Mouse (Mus musculus): ENCODE results near the gene Slc35d1.

Slc35d1 gene

DNA sequence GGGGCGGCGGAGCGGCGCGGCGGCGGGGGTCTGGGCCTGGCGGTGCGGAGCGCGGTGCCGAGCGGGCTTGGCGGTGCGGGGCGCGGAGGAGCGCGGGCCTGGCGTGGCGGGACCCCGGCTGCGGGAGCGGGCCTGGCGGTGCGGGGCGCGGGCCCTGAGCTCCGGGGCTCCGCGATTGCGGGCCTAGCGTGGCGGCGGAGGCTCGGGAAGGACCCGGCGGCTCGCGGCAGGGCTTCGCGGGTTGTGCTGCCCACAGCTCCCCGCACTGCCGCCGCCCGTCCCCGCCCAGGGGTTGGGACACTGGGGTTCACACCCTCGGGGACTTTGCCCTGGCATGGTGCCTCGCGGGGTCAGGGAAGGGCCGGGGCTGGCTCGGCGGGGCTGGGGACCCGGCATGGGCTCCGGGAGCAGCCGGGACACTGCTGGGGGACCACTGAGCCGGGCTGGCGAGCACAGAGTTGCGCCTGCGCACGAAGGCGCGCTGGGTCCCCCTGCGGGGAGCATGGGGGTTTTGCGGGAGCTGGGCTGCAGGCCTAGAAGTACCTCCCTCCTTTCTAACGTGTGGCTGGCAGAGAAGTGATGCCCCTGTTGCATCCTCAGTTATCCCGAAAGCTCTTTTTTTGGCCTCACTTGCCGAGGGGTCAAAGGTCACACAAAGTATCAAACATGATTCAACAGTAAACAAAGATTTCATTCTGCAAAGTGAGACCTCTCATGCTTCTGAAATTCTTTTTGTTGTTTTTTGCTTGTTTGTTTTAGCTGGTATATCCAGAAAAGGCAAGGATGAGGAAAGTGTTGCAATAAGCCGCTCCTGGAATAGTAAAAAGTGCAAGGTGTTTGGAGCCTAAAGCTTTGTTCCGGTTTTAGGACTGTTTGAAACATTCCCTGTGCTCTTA, at the start of gene Slc35d1:
Gene Slc35d1, minus strand, starts transcription at position 240 of the 896 bp plus-strand sequence.
- peak; percentile 71 for DNase-seq

DNA sequence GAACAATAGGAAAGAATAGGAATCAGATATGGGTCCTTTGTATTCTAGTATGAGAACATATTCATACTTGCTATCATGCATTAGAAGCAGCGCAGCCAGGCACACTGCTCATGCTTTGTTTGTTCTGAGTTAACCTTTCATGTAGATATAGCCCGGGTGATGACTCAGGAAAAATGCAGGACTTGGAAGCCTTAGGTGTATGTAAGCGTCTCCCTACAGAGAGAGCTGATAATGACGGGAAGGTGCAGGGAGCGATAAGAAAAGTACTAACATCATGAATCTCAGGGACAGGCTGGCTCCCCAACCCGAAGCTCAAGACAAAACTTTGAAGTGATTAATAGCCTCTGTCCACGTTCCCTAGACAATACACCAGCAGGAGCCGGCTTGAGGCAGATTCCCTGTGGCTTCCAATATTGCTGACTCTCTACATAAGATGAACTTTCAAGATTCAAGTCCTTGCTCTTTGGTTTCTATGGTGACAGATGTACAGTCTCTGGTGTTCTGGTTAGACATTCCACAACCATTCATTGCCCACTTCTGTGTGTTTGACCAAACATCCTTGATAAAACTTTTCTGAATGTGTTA, 48.9 kb upstream of the Slc35d1 start:
- no peak for DNase-seq

DNA sequence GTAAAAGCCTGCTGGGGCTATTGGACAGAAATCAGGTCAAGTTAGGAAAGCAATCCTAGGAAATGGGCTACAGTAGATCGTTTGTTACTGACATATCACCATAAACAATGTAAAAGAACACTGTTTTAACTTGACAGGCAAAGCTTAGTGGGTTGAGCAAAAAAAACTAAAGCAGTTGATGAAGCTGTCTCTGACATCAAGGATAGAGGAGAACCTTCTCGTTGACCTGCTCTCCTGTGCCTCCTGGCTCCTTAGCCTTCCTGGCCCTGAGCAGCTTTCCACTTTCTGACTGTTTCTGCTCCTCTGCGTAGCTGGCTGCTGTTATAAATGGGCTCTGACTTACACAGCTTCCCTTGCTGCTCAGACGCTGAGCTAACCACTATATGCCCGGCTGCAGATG, 48.4 kb upstream of the Slc35d1 start:
- DNase-seq = no peak

DNA sequence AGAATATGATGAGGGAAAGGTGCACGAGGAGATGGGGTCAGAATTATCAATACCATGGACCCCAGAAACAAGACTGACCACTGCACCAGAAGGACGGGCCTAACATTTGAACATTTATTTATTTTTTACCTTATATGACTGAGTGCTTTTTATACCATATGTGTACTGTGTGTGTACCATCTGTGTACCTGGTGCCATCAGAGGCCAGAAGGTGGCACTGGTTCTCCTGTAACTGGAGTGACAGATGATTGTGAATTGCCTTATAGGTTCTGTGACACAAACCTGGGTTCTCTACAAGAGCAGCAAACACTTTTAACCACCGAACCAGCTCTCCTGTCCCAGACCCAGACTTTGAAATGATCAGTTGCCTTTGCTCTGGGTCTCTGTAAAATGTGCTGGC, 43.9 kb upstream of the Slc35d1 start:
- DNase-seq = no peak

DNA sequence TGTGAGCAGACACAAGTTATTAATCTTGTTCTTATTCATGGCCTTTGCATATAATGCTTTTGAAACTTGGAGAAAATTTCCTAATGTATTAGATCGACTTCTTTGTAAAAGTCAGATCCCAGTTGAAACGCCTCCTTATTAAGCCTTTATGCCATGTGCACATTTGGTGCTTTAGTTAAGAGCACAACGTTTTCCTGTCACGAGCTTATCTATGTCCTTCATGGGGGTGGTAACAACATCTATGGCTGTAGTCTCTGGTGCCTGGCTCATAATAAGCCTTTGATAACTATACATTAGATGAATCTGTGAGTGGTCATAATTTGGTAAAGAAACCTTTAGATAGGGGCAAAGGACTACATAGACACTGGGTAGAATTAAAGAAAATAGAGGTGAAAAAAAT, 38.9 kb upstream of the Slc35d1 start:
- no peak for DNase-seq

DNA sequence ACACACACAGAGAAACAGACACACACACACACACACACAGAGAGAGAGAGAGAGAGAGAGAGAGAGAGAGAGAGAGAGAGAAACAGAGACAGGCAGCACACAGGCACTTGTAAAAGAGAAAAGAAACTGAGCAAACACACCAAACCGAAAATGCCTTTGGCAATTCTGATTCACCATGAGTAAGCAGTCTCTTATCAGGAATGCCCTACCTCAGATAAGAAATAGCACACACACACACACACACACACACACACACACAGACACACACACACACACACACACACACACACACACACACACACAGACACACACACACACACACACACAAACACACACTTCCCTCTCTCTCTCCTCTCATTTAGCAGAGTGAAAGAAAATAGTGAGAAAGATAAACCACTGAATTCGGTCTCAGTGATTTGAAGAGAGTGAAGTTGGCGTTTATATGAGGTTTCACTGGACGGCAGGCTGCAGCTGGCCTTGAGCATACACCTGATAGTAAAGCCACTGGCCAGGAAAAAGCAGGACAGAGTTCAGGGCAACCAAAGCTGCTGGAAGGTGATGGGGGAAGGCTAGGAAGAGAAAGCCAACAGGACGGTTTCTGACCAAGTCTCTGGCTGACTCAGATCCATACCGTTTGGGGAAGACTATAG, 34.6 kb upstream of the Slc35d1 start:
- no peak for DNase-seq

DNA sequence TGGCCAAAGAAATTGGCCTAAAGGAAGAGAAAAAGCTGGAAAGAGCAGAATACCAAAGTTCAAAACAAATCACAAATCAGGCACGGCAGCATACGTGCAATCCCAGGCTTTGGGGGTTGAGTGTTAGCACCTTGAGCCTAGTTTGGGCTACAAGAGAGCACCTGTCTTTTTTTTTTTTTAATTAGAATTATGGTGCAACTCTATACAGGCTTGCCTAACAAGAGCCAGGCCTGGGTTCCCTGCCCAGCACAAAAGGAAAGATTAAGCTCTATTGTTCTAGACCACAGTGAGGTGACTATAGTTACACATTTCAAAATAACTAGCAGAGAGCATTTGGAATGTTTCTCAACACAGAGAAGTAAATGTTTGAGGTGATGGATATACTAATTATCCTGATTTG, 32.8 kb upstream of the Slc35d1 start:
- DNase-seq = no peak

DNA sequence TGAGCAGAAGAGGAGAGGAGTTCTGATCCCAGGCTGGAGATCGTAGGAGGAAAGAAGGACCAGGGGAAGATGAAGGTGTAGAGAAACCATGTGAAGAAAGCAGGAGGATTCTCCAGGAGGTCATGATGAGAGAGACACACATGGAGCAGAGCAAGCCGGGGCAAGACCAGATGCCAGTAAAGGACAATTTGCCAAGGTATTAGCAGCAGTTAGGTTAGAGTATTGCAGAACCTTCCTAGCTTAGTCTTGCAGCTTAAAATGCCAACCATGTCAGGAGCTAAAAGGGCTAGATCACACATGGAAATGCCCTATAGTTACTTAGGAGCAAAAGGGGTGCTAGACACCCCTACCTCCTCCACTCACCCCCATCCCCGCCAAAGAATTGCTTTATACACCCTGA, 32.3 kb upstream of the Slc35d1 start:
- no peak for DNase-seq

DNA sequence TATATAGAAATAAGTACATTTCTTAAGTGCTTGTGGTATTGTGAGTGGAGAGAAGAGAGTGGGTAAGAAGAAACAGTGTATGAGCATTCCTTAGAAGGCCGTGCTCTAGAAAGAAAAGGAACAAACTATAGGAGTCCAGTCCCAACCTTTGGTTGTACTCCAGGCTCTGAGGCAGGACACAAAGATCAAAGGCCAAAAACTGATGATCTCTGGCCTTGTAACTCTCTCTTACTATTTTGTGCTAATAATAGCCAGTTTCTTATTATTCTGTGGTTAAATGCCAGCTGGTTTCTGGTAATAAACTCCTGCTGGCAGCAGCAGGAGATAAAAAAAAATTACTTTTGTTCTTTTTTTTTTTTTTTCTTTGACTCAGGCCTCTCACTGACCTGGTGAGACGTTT, 17.2 kb upstream of the Slc35d1 start:
- no peak for DNase-seq

DNA sequence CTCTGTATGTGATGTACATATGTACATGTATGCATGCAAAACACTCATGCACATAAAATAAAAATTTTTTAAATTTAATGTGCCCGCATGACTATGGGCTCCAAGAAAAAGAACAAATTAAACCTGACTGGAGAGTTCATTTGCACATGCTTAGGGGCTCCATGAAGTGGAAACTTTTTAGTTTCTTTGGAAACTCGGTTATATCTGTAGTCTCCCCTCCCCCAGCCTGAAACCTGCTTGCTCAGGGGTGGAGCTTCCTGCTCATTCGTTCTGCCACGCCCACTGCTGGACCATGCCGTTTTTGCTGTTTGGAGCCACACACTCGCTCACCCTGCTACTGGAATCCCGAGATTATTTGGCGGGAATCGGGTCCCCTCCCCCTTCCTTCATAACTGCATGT, 7.9 kb upstream of the Slc35d1 start:
- DNase-seq = no peak

DNA sequence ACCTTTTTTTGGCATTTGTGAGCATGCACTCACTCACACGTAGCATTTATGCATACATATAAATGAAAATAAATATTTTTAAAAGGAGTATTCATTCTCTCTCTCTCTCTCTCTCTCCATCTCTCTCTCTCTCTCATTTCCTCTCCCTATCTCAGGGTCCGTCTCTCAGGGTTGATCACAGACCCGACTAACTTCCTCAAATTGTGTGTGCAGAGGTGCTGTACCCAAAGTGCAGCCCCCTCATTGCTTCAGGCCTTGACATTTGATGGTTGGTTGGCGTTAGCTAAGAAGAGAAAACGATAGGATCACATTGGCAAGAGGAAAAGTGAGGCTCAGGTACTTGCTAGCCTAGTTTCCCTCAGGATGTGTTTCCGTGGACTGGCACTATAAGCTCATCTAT, 6.8 kb upstream of the Slc35d1 start:
- no peak for DNase-seq

DNA sequence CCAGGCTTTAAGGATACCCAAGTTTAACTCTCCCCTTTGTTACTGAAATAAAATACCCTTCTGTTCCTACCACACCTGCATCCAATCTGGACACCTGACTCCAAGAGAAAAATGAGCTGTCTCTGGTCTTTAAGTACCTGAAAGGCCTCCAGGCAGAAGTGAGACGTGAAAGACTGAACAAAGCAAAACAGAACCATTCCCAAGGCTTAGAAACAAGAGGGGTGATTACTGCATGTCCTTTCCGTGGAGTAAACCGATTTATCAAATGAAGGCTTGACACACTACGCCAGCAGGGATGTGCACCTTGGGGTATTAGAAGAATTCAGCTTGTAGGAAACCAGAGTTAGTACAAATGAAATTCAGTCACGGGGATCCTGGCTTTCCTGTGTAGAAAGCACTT, 4.0 kb upstream of the Slc35d1 start:
- DNase-seq = no peak

DNA sequence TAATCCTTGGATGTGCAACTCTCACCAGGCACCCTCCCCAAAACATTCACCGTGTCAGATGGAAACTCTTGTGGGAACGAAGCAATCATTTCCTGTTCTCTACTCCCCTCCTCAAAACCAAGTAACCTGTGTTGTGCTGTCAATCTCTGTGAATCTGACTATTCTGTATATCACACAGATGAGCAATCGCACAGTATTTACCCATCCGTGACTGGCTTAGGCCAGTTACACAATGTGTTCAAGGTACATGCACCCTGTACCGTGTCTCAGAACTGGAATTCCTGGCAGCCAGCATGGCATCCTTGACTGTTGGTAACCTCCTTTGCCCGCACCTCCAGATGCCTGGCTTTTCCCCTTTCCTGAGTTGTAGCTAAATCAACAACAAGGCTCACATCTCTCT, 1.1 kb upstream of the Slc35d1 start:
- DNase-seq = no peak

DNA sequence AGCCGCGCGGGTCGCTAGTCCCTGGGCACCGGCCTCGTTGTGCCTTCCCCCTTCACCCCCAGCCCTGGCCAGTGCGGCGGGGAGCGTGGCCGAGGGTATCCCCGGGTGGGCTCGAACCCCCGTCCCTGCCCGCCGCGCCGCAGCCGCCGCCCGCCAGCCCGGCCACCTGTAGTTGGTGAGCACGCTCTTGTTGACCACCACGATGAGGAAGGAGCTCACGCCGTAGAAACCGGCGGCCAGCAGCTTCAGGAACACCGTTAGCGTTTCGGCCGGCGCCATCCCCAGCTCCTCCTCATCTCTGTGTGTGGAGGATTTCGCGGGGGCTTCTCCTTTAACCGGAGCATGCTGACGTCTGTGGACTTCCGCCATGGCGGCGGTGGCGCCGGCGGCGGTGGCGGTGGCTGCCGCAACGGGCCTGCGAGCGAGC, 453 bp downstream of the Slc35d1 start:
- peak; percentile 76 for DNase-seq

DNA sequence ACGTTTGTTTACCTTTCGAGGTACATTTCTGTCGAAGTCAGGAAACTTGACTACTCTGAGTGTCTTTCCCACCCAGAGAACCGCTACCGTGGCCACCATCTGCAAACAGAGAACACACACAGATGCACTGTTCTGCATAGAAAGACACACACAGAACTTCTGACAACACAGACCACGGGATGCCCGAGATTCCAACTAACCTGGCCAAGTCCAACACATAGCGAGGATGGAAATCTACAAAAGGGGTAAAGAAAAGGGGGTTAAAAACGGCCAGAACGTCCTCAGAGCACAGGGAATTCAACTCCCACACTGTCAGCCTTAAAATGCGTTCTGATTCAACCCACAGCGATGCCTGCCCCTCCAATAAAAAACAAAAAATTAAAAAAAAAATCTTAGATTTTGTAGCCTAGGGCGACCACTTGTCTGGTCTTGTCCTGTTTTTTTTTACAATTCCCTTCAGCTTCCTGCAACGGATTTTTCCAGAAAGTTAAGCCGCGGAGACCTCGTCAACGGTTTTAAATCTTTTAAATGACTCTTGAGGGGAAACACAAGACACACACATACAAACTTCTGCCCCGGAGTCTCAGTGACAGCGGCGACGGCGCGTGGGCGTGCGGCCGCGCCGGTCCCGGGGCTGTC, 986 bp downstream of the Slc35d1 start:
- peak; percentile 31 for DNase-seq

DNA sequence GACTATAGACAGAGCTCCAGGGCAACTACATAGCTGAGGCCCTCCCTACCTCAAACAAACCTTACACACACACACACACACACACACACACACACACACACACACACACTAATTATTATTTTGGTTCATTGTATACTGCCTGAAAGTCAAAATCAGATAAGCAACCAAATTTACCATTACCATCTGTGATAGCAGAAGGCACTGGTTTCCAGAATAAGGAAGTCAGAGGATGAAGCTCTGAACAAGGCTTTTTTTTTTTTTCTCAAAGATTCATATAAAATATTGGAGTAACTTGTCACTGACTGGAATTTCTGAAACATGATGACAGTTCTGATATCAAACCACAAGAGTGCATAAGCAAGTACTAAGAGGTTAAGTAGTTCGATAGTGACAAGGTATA, 6.4 kb downstream of the Slc35d1 start:
- DNase-seq = no peak

DNA sequence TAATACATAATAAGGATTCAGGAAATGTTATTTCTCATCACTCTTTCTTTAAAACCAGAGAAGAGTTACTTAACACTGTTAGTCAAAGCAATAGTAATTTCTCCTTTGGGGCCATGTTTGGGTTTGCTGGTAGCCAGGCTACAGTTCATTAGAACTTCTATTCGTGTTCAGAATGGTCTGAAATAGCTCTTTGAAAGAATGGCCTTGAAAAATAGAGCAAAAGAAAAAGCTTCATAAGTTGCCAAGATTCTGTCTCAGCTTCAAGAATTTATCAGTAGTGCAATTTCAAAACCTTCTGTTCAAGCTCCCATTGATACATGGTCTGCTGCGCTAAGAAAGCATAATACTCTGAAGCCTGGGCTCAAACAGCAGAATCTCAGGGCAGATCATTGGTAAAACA, 11.3 kb downstream of the Slc35d1 start:
- DNase-seq = no peak

DNA sequence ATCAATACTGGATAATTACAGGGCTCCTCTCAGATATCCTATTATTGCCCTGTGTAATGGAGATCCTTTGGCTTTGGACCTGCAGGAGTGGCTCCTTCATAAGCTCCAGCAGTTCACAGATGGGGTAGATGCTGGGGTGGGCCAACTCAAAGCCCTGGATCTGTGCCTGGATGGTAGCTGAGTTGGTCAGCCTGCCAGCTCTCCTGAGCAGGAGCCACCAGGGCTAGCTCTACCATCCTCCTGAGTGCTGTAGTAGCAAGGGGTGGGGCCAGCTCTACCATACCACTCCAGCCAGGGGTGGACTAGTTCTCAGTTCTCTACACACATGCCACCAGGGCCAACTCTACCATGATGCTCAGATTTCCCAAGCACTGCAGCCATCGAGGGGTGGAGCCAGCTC, 14.9 kb downstream of the Slc35d1 start:
- DNase-seq = no peak

DNA sequence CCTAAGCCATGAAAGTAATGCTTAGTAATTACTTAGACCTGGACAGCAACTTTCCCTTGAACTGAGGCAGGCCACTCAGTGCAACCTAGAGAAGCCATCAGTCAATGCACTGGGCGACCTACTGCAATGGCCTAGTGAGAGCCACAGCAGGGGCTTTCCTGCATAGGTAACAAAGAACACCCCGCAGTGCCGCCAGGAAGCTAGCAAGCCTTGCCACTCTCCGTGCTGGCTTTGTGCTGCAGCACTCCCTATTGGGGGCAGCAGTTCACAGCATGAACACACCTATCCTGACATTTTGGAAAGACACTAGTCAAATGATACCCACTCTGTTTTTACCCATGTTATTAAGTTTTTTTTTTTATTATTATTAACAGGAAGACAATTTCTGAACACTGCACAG, 15.9 kb downstream of the Slc35d1 start:
- DNase-seq = no peak

DNA sequence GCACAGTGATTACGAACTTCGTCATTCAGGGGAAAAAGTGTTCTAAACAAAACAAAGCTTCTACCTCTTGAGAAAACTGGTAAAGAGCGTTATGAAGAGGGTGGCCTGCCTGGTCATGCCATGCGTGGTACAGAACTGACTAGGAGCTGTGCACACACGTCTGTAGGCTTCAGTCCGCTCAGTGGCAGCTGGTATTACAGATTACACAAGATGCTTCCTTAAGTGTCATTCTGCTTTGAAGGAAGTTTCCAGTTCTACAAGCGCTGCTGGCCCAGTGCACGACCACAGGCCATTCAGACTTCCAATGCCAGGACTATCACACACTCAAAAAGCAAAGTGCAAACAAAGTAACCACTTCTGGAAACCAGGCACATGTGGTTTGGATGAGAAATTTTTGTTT, 17.6 kb downstream of the Slc35d1 start:
- no peak for DNase-seq

DNA sequence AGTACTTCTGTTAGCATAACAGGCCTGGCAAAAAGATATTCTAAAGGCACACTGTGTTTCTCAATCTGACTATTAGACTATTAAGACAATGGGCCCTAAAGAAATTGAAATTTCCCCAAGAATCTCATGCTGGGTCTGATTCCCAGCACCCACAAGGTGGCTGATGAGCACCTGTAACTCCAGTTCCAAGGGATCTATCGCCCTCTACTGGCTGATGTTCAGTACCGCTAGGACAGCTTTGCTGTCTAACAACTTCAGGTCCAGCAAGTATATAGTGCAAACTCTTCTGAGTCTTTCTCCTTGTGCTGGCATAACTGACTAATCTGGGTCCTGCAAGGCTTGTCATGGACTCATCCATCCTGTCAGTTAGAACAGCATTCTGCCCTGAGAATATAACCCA, 22.5 kb downstream of the Slc35d1 start:
- DNase-seq = no peak

DNA sequence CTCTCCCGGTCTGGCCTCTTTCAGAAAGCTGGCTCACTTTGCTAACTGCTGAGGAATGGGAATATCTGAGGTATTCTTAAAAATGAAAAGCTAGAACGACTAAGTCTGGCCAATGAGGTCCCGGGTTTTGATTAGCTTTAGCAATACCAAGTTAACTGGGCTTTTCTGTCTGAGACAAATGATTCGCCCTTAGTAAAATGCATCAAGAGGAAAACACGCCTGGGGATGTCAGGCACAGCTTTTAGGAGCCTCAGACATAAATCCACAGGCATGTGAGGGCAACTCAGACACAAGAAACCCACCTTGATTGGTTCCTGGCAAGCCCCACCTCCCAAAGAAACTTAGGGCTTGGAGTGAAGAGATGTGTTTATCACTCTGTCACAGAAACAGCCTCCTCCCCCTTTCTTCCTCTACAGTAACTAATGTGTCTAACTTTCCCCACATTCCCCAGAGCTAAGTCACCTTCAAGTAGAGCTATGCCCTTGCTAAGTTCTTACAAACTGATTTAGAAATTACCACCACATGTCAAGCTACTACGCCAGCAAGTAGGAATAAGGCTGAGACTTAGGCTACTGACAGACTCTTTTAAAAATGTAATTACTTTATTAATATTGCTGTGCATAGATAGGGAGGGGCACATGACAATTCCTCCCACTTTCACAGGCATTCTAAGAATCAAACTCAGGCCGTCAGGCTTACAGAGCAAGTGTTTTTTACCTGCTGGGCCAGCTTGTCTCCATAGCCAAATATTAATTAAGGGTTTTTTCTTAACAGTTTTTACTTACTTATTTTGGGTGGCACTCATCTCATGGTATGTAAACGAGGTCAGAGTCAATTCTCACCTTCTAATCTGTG, 26.0 kb downstream of the Slc35d1 start:
- no peak for DNase-seq

All from cerebellum, adult 9-10 months (tissue).